16 mouse cellular contexts compared by ENCODE assay signal in genomic region chr10:95630726-95631345, GRCm38 (mm10). TPM values are rescaled to one million over a fixed set of nuclear protein-coding genes. Genes with fewer than 3 reads are reported as not detected.
DNase-seq lines count a peak whose midpoint lies in the region; ATAC-seq and TF ChIP-seq lines count a peak whose summit lies in the region.
"Had no signal": no experiment of that assay in that cellular context is flagged by ENCODE, and none has a peak within 500 bp of the region (broad histone marks: within the 10 kb centered on the region; RNA-seq: fewer than 3 reads in every experiment).

No protein-coding gene starts in this region.

- no peak for ATAC-seq in hindbrain, postnatal 0 days
- peak; percentile 32; the same call in 1 of the 2 replicates for ATAC-seq in liver, embryonic 14.5 days (ENCODE audit: insufficient read depth)
- ATAC-seq: midbrain, embryonic 16.5 days had no signal

- 0 out of 2 replicates have a peak, but pooled peaks cover 6% of the 10 kb centered on the region for H3K4me1 ChIP-seq in hindbrain, embryonic 10.5 days (replicated peaks)
- H3K4me1 ChIP-seq in hindbrain, postnatal 0 days (ENCODE audit: insufficient read depth, low read length) = no peaks in the 10 kb centered on the region
- H3K4me1 ChIP-seq in liver, embryonic 14.5 days (replicated peaks; ENCODE audit: control insufficient read depth in 2 of 2, insufficient read depth in 2 of 2, low read length in 1 of 2) = peaks cover 16 to 26% of the 10 kb centered on the region in 2 experiments

- H3K4me2 ChIP-seq in hindbrain, postnatal 0 days (ENCODE audit: low read depth, low read length) = no peak overlapping the region
- H3K4me2 ChIP-seq in liver, embryonic 14.5 days (ENCODE audit: low read depth) = peak overlapping the region; percentile 49

- H3K4me3 ChIP-seq in hindbrain, embryonic 10.5 days = no peak overlapping the region
- no peak overlapping the region for H3K4me3 ChIP-seq in hindbrain, postnatal 0 days (ENCODE audit: low read length)
- peak overlapping the region in 1 of 2 experiments; percentile 15; a peak in 1 of 4 replicates for H3K4me3 ChIP-seq in liver, embryonic 14.5 days (ENCODE audit: insufficient read depth in 1 of 2, low read depth in 2 of 2, low read length in 2 of 2)

- no peak overlapping the region for H3K9ac ChIP-seq in hindbrain, postnatal 0 days (replicated peaks; ENCODE audit: low read length)
- H3K9ac ChIP-seq in liver, embryonic 14.5 days (replicated peaks) = peak overlapping the region; percentile 12; the same call in 1 of the 2 replicates

- peak overlapping the region; percentile 29; the same call in 1 of the 2 replicates for H3K27ac ChIP-seq in hindbrain, embryonic 10.5 days
- no peak overlapping the region for H3K27ac ChIP-seq in hindbrain, postnatal 0 days
- peak overlapping the region; percentile 57 for H3K27ac ChIP-seq in liver, embryonic 14.5 days

- 88% methylated on average over 10 of the region's 10 CpGs for WGBS in hindbrain, embryonic 10.5 days
- WGBS in hindbrain, postnatal 0 days = 83% methylated on average over 10 of the region's 10 CpGs
- 61% methylated on average over 10 of the region's 10 CpGs for WGBS in liver, embryonic 14.5 days (ENCODE audit: insufficient replicate concordance)

- no peaks in the 10 kb centered on the region for H3K9me3 ChIP-seq in hindbrain, embryonic 10.5 days
- no peaks in the 10 kb centered on the region for H3K9me3 ChIP-seq in hindbrain, postnatal 0 days (ENCODE audit: low read length)
- H3K9me3 ChIP-seq in liver, embryonic 14.5 days (ENCODE audit: control insufficient read depth, low read length) = no peaks in the 10 kb centered on the region

- TF ChIP-seq CTCF in hindbrain, postnatal 0 days (IDR thresholded peaks at IDR 0.05; ENCODE audit: low read depth) = no peak
- no peak for TF ChIP-seq CTCF in liver, embryonic 14.5 days (IDR thresholded peaks at IDR 0.05; ENCODE audit: low read depth)

- H3K36me3 ChIP-seq in hindbrain, embryonic 10.5 days = no peaks in the 10 kb centered on the region
- no peaks in the 10 kb centered on the region for H3K36me3 ChIP-seq in hindbrain, postnatal 0 days (ENCODE audit: insufficient read depth, low read length)
- H3K36me3 ChIP-seq in liver, embryonic 14.5 days (replicated peaks; ENCODE audit: control insufficient read depth, insufficient read depth, low read depth) = no peaks in the 10 kb centered on the region

- DNase-seq in hindbrain, embryonic 10.5 days (ENCODE audit: low spot score) = no peak
- DNase-seq in hindbrain, postnatal 0 days (ENCODE audit: low spot score) = no peak
- peak; percentile 82 for DNase-seq in adrenal gland, adult 2 months
- DNase-seq in fibroblast of lung, adult 2 months (ENCODE audit: low read depth) = peak; percentile 59
- no peak for DNase-seq in liver, embryonic 14.5 days (ENCODE audit: low read depth in 3 of 3, low spot score in 3 of 3)
- DNase-seq in yolk sac, embryonic 10.5 days (ENCODE audit: low spot score) = no peak
- no peak for DNase-seq in left cerebral cortex, adult 11 months (ENCODE audit: low spot score)
- no peak for DNase-seq in right cerebral cortex, postnatal 25 days
- DNase-seq: cerebellum, adult 11-12 months; kidney, adult 18-20 months; lung, adult 2 months had no signal

- TF ChIP-seq EP300 in liver, embryonic 14.5 days (IDR thresholded peaks at IDR 0.05; ENCODE audit: low read depth) = no peak

- no peaks in the 10 kb centered on the region for H3K27me3 ChIP-seq in hindbrain, embryonic 10.5 days (ENCODE audit: insufficient read depth, poor library complexity, severe bottlenecking)
- H3K27me3 ChIP-seq in hindbrain, postnatal 0 days (ENCODE audit: insufficient read depth, low read length) = no peaks in the 10 kb centered on the region
- H3K27me3 ChIP-seq in liver, embryonic 14.5 days (ENCODE audit: control insufficient read depth, insufficient read depth, low read length) = no peaks in the 10 kb centered on the region
- H3K27me3 ChIP-seq: CH12.LX had no signal

RNA-seq across cellular contexts. Expression of gene Anapc15-ps, which starts 42.4 kb away (rescaled TPM):
- polyA plus RNA-seq in hindbrain, embryonic 10.5 days (2016; fragmentation: Nextera tagmentation; extraction: Ambion mirVana) = not detected in 2 replicates
- total RNA-seq in hindbrain, postnatal 0 days (2014; rRNA removed) = not detected in 2 replicates
- polyA plus RNA-seq in hindbrain, postnatal 0 days (2015; fragmentation: Nextera tagmentation; extraction: Ambion mirVana) = 0.54 TPM in 1 of 2 replicates, not detected in the other
- not detected for total RNA-seq in adrenal gland, adult 2 months (2021)
- not detected in 2 replicates for polyA plus RNA-seq in adrenal gland, adult 2 months (2012; rRNA removed)
- not detected in 2 replicates for polyA plus RNA-seq in liver, embryonic 14.5 days (2012; rRNA removed)
- not detected in 2 replicates for polyA plus RNA-seq in liver, embryonic 14.5 days (2014; fragmentation: Nextera tagmentation; extraction: Ambion mirVana)
- total RNA-seq: layer of hippocampus, postnatal 10 days had no signal
- polyA plus RNA-seq: embryonic facial prominence, embryonic 11.5 days; lung, adult 2 months; midbrain, embryonic 16.5 days; stomach, embryonic 14.5 days had no signal

Comparison
In these comparisons a context has a peak if more than half of its experiments do, and no peak if none do; other contexts are left out.
1. DNase-seq: peak in adrenal gland, adult 2 months (single experiment) and fibroblast of lung, adult 2 months (single experiment); none in hindbrain, embryonic 10.5 days (single experiment), hindbrain, postnatal 0 days (single experiment), liver, embryonic 14.5 days (0 of 3), yolk sac, embryonic 10.5 days (single experiment), left cerebral cortex, adult 11 months (single experiment) and right cerebral cortex, postnatal 25 days (single experiment).